Mouse (Mus musculus): ENCODE measurements around the gene Speer4f1. TPM values are rescaled to one million over a fixed set of nuclear protein-coding genes. Genes with fewer than 3 reads are reported as not detected.
"Not testable (repeated sequence)": the region's sequence is repeated elsewhere in the genome, so short reads cannot be mapped to it uniquely, and the experiment has no call there.

Gene Speer4f1
- total RNA-seq (2021) = not detected
- long read RNA-seq, experiment 1 = 0 reads
- long read RNA-seq, experiment 2 = 0 reads

DNA sequence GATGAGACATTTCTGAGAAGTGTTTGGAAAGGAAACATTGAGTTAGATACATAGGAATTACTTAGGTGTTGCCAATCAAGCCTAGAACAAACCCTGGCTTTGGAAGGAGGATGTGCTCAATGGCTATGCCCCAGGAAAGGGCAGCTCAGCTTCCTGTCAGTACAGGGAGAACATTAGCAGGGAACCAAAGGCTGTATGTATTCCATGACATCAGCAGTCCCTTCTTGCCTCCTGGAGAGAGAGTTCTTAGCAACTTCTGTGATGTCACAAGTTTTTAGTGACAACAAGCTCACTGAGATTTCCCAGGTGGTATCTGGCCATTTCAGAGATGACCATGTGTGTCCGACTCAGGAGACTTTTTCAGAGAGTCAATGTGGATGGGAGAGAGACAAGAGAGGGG lies at the start of gene Speer4f1:
Speer4f1 (plus strand) TSS at position 301 of the 400 bp plus-strand sequence.
- intact Hi-C loops (cut with DNase I); DNase-seq (ENCODE audit: extremely low spot score in 1 of 2, low spot score in 2 of 2); H3K27ac ChIP-seq; H3K4me3 ChIP-seq: not testable (repeated sequence)

DNA sequence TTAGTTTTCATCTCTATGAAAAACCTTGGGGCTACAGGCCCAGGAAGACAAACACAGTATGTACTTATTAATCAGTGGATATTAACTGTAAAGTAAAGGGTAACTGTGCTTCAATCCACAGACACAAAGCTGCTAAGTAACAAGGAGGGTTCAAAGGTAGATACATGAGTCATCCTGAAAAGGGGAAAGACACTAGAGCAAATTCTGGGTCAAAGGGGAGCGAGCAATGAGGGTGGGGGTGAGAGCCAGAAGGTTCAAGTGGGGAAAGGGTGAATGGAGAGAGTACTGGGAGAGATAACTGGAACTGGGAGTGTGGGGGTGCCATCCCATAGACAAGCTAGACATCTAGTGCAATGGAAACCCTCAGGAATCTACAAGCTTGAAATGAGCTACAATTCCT lies 49.0 kb upstream of the Speer4f1 start:
- Histone ChIP-seq H3K27ac (no peak overlapping the region), H3K4me3 (no peak overlapping the region)
- TF ChIP-seq CTCF (IDR thresholded peaks at IDR 0.05) = no peak
- no peak for DNase-seq (ENCODE audit: extremely low spot score in 1 of 2, low spot score in 2 of 2)
- intact Hi-C loops (cut with DNase I) = no loop called here

DNA sequence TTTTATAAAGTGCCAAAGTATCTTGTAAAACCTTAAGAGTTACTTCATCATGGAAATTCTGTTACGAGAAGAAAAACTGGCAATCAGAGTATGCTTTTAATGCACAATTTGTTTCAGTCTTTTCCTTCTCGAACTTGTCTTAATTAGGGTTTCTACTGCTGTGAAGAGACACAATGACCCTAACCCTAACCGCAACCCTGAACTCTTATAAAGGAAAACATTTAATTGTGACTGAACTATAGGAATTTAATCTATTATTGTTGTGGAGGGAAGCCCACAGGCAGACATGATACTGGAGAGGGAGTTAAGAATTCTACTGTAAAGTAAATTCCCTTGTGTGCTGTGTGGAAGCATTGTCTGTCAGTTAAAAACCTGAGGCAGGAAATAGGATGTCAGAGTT lies 41.2 kb upstream of the Speer4f1 start:
- Histone ChIP-seq H3K27ac (no peak overlapping the region), H3K4me3 (no peak overlapping the region)
- intact Hi-C loops (cut with DNase I) = no loop called here
- no peak for TF ChIP-seq CTCF (IDR thresholded peaks at IDR 0.05)
- no peak for DNase-seq (ENCODE audit: extremely low spot score in 1 of 2, low spot score in 2 of 2)

DNA sequence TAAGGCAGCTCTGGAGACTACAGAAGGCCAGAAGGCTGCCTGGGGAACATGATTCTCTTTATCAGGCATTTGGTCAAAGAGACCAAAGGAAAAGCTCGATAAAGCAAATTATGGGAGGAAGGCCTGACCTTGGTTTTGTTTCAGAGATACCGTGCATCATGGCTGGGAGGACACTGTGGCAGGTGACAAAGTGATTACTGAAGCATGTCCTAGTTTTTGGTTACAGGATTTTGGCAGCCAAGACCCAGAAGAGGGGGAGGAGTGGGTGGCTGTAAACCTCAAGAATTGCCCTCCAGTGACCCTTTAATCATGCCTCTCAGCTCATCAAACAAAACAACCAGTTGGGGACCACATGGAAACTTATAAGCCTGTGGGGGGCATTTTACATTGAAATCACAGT lies 39.7 kb upstream of the Speer4f1 start:
- Histone ChIP-seq H3K4me3 (no peak overlapping the region), H3K27ac (no peak overlapping the region)
- DNase-seq (ENCODE audit: extremely low spot score in 1 of 2, low spot score in 2 of 2) = no peak
- intact Hi-C loops (cut with DNase I) = no loop called here
- no peak for TF ChIP-seq CTCF (IDR thresholded peaks at IDR 0.05)

DNA sequence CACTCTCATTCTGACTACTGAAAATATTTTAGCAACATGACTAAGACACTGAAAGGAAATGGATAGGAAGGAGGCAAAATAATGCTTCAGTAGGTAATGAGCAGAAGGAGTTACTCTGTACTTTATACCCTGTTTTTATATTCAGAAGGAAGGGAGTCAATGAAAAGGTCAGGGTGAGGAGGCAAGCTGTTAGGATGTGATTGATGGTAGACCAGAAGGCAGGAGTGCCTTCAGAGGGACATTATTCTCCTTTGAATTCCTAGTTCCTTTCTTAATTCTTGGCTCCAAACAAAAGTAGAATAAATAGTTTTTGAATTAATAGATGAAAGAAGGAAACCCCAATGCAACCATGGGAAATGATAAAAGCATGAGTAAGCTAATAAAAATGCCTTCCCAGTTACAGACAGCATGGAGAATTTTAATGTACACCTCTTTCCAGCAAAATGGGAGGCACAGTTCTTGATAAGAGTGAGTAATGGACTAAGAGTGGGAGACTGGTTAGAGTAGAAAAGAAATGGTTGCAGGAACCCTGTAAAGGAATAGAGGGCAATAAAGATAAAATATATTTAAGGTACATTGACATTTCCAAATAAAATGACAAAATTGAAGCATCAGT lies 36.3 kb upstream of the Speer4f1 start:
- H3K4me3 ChIP-seq = no peak overlapping the region
- TF ChIP-seq CTCF (IDR thresholded peaks at IDR 0.05) = no peak
- no peak for DNase-seq (ENCODE audit: extremely low spot score in 1 of 2, low spot score in 2 of 2)
- intact Hi-C loops (cut with DNase I) = no loop called here
- no peak overlapping the region for H3K27ac ChIP-seq

DNA sequence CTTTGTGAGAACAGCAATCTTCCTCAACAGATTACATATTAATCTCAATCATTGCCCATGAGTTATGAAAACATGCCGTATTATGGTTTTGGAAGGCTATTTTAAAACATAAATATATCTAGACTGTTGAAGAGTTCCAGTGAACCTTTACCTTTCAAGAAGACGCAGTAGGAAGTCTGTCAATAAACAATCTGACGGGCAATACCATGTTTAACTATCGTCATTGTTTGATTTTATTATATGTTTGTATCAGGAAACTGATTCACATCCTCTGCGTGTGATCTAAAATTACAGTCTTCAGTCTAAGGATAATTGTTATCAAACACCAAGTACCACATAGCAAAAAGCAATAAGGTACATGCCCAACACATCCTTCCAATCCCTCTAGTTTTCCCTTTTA lies 21.8 kb upstream of the Speer4f1 start:
- DNase-seq (ENCODE audit: extremely low spot score in 1 of 2, low spot score in 2 of 2) = no peak
- TF ChIP-seq CTCF (IDR thresholded peaks at IDR 0.05) = no peak
- H3K4me3 ChIP-seq = no peak overlapping the region
- intact Hi-C loops (cut with DNase I) = no loop called here
- no peak overlapping the region for H3K27ac ChIP-seq

DNA sequence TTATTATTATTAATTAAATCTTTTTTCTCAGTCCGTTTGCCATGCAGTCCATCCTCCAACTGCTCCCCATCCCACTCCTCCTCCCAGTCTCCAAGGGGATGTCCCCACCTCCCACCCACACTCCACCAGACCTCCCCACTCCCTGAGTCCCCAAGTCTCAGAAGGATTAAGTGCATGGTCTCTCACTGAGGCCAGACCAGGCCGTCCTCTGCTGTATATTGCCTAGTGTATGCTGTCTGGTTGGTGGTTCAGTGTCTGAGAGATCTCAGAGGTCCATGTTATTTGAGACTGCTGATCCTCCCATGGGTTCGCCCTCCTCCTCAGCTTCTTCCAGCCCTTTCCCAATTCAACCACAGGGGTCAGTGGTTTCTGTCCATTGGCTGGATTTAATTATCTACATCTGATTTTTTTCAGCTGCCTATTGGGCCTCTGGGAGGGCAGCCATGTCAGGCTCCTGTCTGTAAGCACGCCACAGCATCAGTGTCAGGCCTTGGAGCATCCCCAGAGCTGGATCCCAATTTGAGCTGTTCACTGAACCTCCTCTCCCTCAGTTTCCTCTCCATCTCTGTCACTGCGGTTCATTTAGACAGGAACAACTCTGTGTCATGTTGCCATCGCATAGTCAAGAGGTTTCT lies 20.8 kb upstream of the Speer4f1 start:
- intact Hi-C loops (cut with DNase I) = no loop called here
- no peak for DNase-seq (ENCODE audit: extremely low spot score in 1 of 2, low spot score in 2 of 2)
- TF ChIP-seq CTCF (IDR thresholded peaks at IDR 0.05) = no peak
- no peak overlapping the region for H3K27ac ChIP-seq
- no peak overlapping the region for H3K4me3 ChIP-seq

DNA sequence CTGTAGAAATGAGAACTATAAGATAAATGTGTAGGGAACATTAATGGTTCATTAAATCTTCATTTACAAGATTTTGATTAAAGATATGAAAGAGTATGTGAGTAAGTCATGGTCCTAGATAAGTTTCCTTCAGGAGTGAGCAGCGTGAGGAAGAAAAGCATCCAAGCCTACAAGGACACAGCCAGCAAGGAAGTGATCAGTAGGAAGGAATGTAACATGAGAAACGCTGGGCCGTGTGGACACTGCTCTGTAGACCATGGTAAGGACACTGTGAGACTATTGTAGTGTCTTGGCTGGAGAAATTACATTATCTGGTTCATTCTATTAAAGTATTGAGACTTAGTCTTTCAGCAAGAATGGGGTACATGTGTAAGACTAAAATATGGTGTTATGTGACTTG lies 19.2 kb upstream of the Speer4f1 start:
- DNase-seq (ENCODE audit: extremely low spot score in 1 of 2, low spot score in 2 of 2) = no peak
- TF ChIP-seq CTCF (IDR thresholded peaks at IDR 0.05) = no peak
- intact Hi-C loops (cut with DNase I) = no loop called here
- Histone ChIP-seq H3K27ac (no peak overlapping the region), H3K4me3 (no peak overlapping the region)

DNA sequence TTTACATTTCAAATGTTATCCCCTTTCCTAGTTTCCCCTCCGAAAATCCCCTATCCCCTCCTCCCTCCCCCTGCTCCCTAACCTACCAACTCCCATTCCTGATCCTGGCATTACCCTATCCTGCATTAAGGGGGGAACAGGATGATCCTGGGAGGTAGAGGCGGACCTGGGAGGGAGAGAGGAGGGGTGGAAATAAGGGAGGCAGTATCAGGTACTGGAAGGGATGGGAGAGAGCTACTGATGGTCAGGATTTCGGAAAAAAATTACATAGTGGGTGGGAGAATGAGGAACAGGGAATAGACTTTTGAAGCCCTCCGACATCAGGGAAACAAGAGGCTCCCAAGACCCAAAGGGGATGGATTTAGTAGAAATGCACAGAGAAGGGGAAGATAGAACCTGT lies 7.8 kb upstream of the Speer4f1 start:
- intact Hi-C loops (cut with DNase I); H3K27ac ChIP-seq; H3K4me3 ChIP-seq; DNase-seq (ENCODE audit: extremely low spot score in 1 of 2, low spot score in 2 of 2): not testable (repeated sequence)

DNA sequence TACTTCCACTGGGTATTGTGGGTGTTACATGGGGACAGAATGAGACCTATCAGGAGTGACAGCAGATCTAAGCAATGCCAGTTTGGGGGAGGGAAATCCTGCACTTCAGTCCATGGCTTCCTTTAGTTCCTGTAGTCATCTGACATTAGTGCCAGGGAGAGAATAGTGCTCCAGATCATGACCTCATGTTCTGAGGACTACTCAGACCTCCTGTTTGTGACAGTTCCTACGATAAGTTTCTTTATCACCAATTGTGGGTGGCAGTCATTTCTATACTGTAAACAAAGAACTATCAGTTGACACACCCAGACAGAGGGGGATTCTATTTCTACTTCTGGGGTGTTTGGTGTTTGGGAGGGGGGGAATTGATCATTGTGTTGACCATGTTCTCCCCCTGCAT lies 578 bp downstream of the Speer4f1 start:
- H3K4me3 ChIP-seq = no peak overlapping the region
- DNase-seq (ENCODE audit: extremely low spot score in 1 of 2, low spot score in 2 of 2) = no peak
- no peak overlapping the region for H3K27ac ChIP-seq
- intact Hi-C loops (cut with DNase I) = no loop called here
- no peak for TF ChIP-seq CTCF (IDR thresholded peaks at IDR 0.05)

DNA sequence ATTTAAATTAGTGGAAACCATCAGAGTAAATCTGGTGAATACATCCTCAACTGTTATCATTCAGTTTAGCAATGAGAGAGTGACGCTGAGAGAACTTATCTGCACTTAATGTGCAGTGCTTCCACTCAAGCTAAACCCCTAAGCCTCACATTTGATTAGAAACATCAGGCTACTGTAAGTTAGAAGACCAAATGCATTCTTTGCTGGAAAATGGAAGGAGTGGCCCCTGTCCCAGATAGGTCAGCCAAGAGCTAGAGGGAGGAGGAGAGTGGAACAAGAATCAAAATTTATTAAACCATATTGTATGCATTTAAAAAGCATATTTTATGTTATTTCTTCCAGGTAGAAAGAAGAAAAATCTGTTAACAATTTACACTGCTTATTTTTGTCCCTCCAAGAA lies 14.0 kb downstream of the Speer4f1 start:
- no peak for DNase-seq (ENCODE audit: extremely low spot score in 1 of 2, low spot score in 2 of 2)
- Histone ChIP-seq H3K27ac (no peak overlapping the region), H3K4me3 (no peak overlapping the region)
- no peak for TF ChIP-seq CTCF (IDR thresholded peaks at IDR 0.05)
- intact Hi-C loops (cut with DNase I) = no loop called here

DNA sequence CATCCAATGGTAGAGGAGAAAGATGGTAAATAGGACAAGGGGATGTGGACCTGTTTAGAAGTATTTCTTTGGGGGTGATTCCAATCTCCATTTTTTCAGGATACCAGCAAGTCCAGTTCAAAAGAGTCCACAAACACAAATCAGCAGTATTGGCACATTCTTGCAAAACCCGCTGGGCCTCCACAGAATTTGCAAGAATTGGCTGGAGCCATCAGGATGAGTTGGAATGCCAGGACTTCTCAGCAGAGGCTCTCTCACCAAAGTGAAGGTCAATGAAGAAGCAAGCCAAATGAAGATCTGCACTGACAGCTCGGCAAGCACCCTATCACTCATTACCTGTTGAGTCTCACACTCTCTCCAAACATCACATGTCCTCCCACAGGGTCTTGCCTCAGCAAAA lies 19.7 kb downstream of the Speer4f1 start:
- intact Hi-C loops (cut with DNase I) = no loop called here
- H3K4me3 ChIP-seq = no peak overlapping the region
- DNase-seq (ENCODE audit: extremely low spot score in 1 of 2, low spot score in 2 of 2) = no peak
- no peak overlapping the region for H3K27ac ChIP-seq
- no peak for TF ChIP-seq CTCF (IDR thresholded peaks at IDR 0.05)

DNA sequence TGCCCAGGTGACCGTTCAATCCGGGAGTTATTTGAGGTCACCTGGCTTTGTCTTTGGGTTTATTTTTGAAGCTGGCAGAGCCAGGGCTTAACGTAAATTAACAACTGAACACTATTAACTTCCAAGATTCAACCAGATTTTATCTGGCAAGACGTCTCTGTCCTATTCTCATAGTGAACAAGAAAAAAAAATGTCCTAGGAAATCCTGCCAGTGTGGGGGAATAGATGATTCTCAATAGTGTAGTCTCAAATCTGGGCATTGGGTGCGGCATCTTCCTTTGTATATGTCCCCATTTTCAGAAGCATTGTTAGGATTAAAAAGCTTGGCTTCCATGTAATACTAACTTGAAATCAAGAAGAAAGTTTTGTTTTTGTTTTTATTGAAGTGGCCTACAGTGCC lies 20.8 kb downstream of the Speer4f1 start:
- H3K4me3 ChIP-seq = no peak overlapping the region
- DNase-seq (ENCODE audit: extremely low spot score in 1 of 2, low spot score in 2 of 2) = no peak
- TF ChIP-seq CTCF (IDR thresholded peaks at IDR 0.05) = no peak
- no peak overlapping the region for H3K27ac ChIP-seq
- intact Hi-C loops (cut with DNase I) = no loop called here

Data from left cerebral cortex, adult 2 months (tissue).